Mouse (Mus musculus) G1E-ER4 (cell line): Measurements from ENCODE around the gene Ccdc189. TPM values are rescaled to one million over a fixed set of nuclear protein-coding genes. Genes with fewer than 3 reads are reported as not detected.

Experiments
- GATA1 ChIP-seq: IDR thresholded peaks from one replicate; pipeline ENCODE4 v1.8.0; 2012; ENCODE audit warnings: low read length, inconsistent platforms
- polyA plus RNA-seq: library from polyadenylated mRNA; stranded (reverse); fragments of >175 nt; gene quantifications from 2 replicates; pipeline ENCODE4 v1.2.3, GENCODE M21; 2012

The Ccdc189 gene
- polyA plus RNA-seq, 1 experiment = 2.8 TPM

GRCm38 (mm10) chr7:127602903-127603302 lies 14.5 kb upstream of the Ccdc189 start:
- TF ChIP-seq GATA1 = no peak

- TF ChIP-seq GATA1 = no peak
Observed at GRCm38 (mm10) chr7:127601735-127602134, 13.3 kb upstream of the Ccdc189 start.

- no peak for TF ChIP-seq GATA1
Observed at GRCm38 (mm10) chr7:127600612-127601011, 12.2 kb upstream of the Ccdc189 start.

- TF ChIP-seq GATA1 = no peak
Observed at GRCm38 (mm10) chr7:127596747-127597146, 8.4 kb upstream of the Ccdc189 start.

GRCm38 (mm10) chr7:127592575-127592974 lies 4.2 kb upstream of the Ccdc189 start:
- no peak for TF ChIP-seq GATA1

- no peak for TF ChIP-seq GATA1
Observed at GRCm38 (mm10) chr7:127591108-127591507, 2.7 kb upstream of the Ccdc189 start.

- no peak for TF ChIP-seq GATA1
Observed at GRCm38 (mm10) chr7:127589637-127590036, 1.2 kb upstream of the Ccdc189 start.

- TF ChIP-seq GATA1 = no peak
Observed at GRCm38 (mm10) chr7:127588901-127589300, 506 bp upstream of the Ccdc189 start.

GRCm38 (mm10) chr7:127587196-127587595 lies 1.2 kb downstream of the Ccdc189 start:
- TF ChIP-seq GATA1 = no peak

- TF ChIP-seq GATA1 = no peak
Observed at GRCm38 (mm10) chr7:127586149-127586548, 2.2 kb downstream of the Ccdc189 start.

GRCm38 (mm10) chr7:127585031-127585430 lies 3.4 kb downstream of the Ccdc189 start:
- no peak for TF ChIP-seq GATA1

GRCm38 (mm10) chr7:127583260-127583659 lies 5.1 kb downstream of the Ccdc189 start:
- no peak for TF ChIP-seq GATA1

GRCm38 (mm10) chr7:127574115-127574514 lies 14.3 kb downstream of the Ccdc189 start:
- TF ChIP-seq GATA1 = no peak

GRCm38 (mm10) chr7:127573503-127574008 lies 14.8 kb downstream of the Ccdc189 start:
- TF ChIP-seq GATA1 = no peak

- TF ChIP-seq GATA1 = no peak
Observed at GRCm38 (mm10) chr7:127572895-127573471, 15.4 kb downstream of the Ccdc189 start, which contains the start of gene Phkg2. Phkg2 (plus strand) TSS chr7:127573340.

GRCm38 (mm10) chr7:127564381-127565150 lies 23.8 kb downstream of the Ccdc189 start:
- TF ChIP-seq GATA1 = no peak
